Mouse (Mus musculus) common myeloid progenitor, adult 5-6 weeks (primary cell): ENCODE results near the gene Uqcr11. TPM values are rescaled to one million over a fixed set of nuclear protein-coding genes. Genes with fewer than 3 reads are reported as not detected.

Experiments used
- ATAC-seq: replicated peaks from 2 replicates; pipeline ENCODE4 v1.8.0; 2016; ENCODE audit warnings: low read depth, mild to moderate bottlenecking, moderate TSS enrichment, inconsistent platforms; ENCODE audit not compliant: poor library complexity, severe bottlenecking
- total RNA-seq: library from RNA; stranded (forward); fragments of 200-1000, 187-1606 nt; gene quantifications from 2 replicates; pipeline ENCODE4 v1.2.3, GENCODE M21; 2017

The Uqcr11 gene
- total RNA-seq, 1 experiment from 2014 or later, result 141 TPM

- ATAC-seq, result no peak
Observed at GRCm38 (mm10) chr10:80432387-80432785, 25.8 kb upstream of the Uqcr11 start.

GRCm38 (mm10) chr10:80431570-80432386, 25.1 kb upstream of the Uqcr11 start:
- no peak for ATAC-seq

- no peak for ATAC-seq
Observed at GRCm38 (mm10) chr10:80430375-80430980, 23.8 kb upstream of the Uqcr11 start.

GRCm38 (mm10) chr10:80429800-80430199, 23.2 kb upstream of the Uqcr11 start:
- ATAC-seq, result no peak

- no peak for ATAC-seq
Observed at GRCm38 (mm10) chr10:80425041-80425440, 18.4 kb upstream of the Uqcr11 start.

- peak; percentile 53 for ATAC-seq
Observed at GRCm38 (mm10) chr10:80423562-80423961, 16.9 kb upstream of the Uqcr11 start.

GRCm38 (mm10) chr10:80421651-80422472, 15.2 kb upstream of the Uqcr11 start:
- ATAC-seq, result peak; percentile 57

GRCm38 (mm10) chr10:80421208-80421607, 14.6 kb upstream of the Uqcr11 start:
- no peak for ATAC-seq

GRCm38 (mm10) chr10:80420729-80421128, 14.1 kb upstream of the Uqcr11 start:
- ATAC-seq, result no peak

GRCm38 (mm10) chr10:80419419-80419818, 12.8 kb upstream of the Uqcr11 start:
- no peak for ATAC-seq

GRCm38 (mm10) chr10:80418311-80418710, 11.7 kb upstream of the Uqcr11 start:
- no peak for ATAC-seq

GRCm38 (mm10) chr10:80417841-80418240, 11.2 kb upstream of the Uqcr11 start:
- no peak for ATAC-seq

GRCm38 (mm10) chr10:80417371-80417770, 10.7 kb upstream of the Uqcr11 start:
- ATAC-seq, result no peak

- ATAC-seq, result no peak
Observed at GRCm38 (mm10) chr10:80415566-80415965, 8.9 kb upstream of the Uqcr11 start.

- no peak for ATAC-seq
Observed at GRCm38 (mm10) chr10:80412656-80413541, 6.3 kb upstream of the Uqcr11 start.

- no peak for ATAC-seq
Observed at GRCm38 (mm10) chr10:80407924-80408323, 1.3 kb upstream of the Uqcr11 start.

GRCm38 (mm10) chr10:80405481-80406173, 1.0 kb downstream of the Uqcr11 start:
- no peak for ATAC-seq

- ATAC-seq, result no peak
Observed at GRCm38 (mm10) chr10:80403044-80403692, 3.5 kb downstream of the Uqcr11 start.

GRCm38 (mm10) chr10:80400704-80401161, 5.9 kb downstream of the Uqcr11 start:
- no peak for ATAC-seq
